Mouse (Mus musculus) testis, adult 2 months (tissue): Measurements from ENCODE around the gene Pparg.

Experiments
- CTCF ChIP-seq: fragments of 200-500 bp; IDR thresholded peaks from 2 replicates; pipeline ENCODE4 v1.5.1; 2012; ENCODE audit warnings: low read depth, mild to moderate bottlenecking, inconsistent platforms, low read length, moderate library complexity; ENCODE audit not compliant: control insufficient read depth, insufficient read depth, insufficient replicate concordance
- POLR2A ChIP-seq: fragments of 200-500 bp; IDR thresholded peaks from 2 replicates; pipeline ENCODE4 v1.6.1; 2012; ENCODE audit warnings: low read depth, mild to moderate bottlenecking, inconsistent platforms, low read length, moderate library complexity; ENCODE audit not compliant: control insufficient read depth

DNA sequence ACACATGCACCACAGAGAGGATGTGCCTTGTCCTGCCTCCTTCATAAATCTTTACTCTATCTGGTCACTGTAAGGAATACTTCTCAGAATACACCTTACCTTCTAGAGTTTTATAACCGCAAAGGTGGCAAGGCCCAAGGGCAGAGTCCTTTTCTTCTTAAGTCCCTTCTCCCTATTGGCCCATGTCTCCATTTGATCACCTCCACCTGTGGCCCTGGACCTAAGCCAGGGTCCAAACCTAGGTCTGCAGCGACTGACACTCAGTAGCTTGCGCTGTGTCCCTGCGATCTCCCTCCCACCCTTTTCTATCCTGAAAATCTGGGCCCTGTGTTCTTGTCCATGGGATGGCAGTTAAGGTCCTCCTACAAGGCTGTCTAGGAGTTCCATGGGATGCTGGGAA is 142.3 kb downstream of the Pparg start:
- TF ChIP-seq POLR2A (no peak), CTCF (no peak)
